ENCODE assay signal across 8 mouse cellular contexts in genomic region chr2:51140486-51140885, GRCm38 (mm10). TPM values are rescaled to one million over a fixed set of nuclear protein-coding genes. Genes with fewer than 3 reads are reported as not detected.
DNase-seq lines count a peak whose midpoint lies in the region; ATAC-seq and TF ChIP-seq lines count a peak whose summit lies in the region.

No protein-coding gene starts in this region.

- H3K36me3 ChIP-seq in hindbrain, embryonic 15.5 days: peaks cover 9% of the 10 kb centered on the region; the same call in 1 of the 2 replicates
- 0 out of 2 replicates have a peak, but pooled peaks cover 4% of the 10 kb centered on the region for H3K36me3 ChIP-seq in liver, embryonic 15.5 days (replicated peaks)

- no peak for TF ChIP-seq CTCF in layer of hippocampus, adult 2 months (conservative IDR thresholded peaks at IDR 0.05)

- H3K9ac ChIP-seq in hindbrain, embryonic 15.5 days: 0 out of 2 replicates have a peak overlapping the region, but pooled peaks have one; percentile 18
- H3K9ac ChIP-seq in liver, embryonic 15.5 days: no peak overlapping the region

- whole genome bisulfite sequencing in hindbrain, embryonic 15.5 days: 6% methylated on average over 8 of the region's 8 CpGs
- WGBS in liver, embryonic 15.5 days (ENCODE audit: insufficient replicate concordance): 26% methylated on average over 8 of the region's 8 CpGs

- H3K9me3 ChIP-seq in hindbrain, embryonic 15.5 days: no peaks in the 10 kb centered on the region
- no peaks in the 10 kb centered on the region for H3K9me3 ChIP-seq in liver, embryonic 15.5 days (replicated peaks)

- no peak for DNase-seq in layer of hippocampus, adult 2 months (ENCODE audit: low spot score in 2 of 2)
- DNase-seq in layer of hippocampus, adult 18-20 months (ENCODE audit: low spot score in 2 of 2): no peak
- peak; percentile 70 for DNase-seq in retina, embryonic 14.5 days (ENCODE audit: low spot score)
- DNase-seq in urinary bladder, adult 2 months (ENCODE audit: low spot score): no peak
- DNase-seq in urinary bladder, postnatal 36 days (ENCODE audit: low spot score in 2 of 2): no peak
- no peak for DNase-seq in left cerebral cortex, postnatal 36 days (ENCODE audit: low spot score in 2 of 2)

- no peak overlapping the region for H3K4me3 ChIP-seq in layer of hippocampus, adult 2 months
- peak overlapping the region; percentile 17 for H3K4me3 ChIP-seq in hindbrain, embryonic 15.5 days
- no peak overlapping the region for H3K4me3 ChIP-seq in liver, embryonic 15.5 days (replicated peaks)

- peaks cover 66% of the 10 kb centered on the region for H3K4me1 ChIP-seq in hindbrain, embryonic 15.5 days (replicated peaks)
- H3K4me1 ChIP-seq in liver, embryonic 15.5 days (replicated peaks): peaks cover 4% of the 10 kb centered on the region; the same call in 1 of the 2 replicates

- ATAC-seq in hindbrain, embryonic 15.5 days (ENCODE audit: low FRiP score, low read depth): peak; percentile 46; the same call in 1 of the 2 replicates
- no peak for ATAC-seq in liver, embryonic 15.5 days (ENCODE audit: insufficient read depth)

- peak overlapping the region; percentile 58 for H3K4me2 ChIP-seq in hindbrain, embryonic 15.5 days
- peak overlapping the region; percentile 38 for H3K4me2 ChIP-seq in liver, embryonic 15.5 days

- 0 out of 2 replicates have a peak overlapping the region, but pooled peaks have one; percentile 5 for H3K27ac ChIP-seq in layer of hippocampus, adult 2 months
- peak overlapping the region; percentile 47 for H3K27ac ChIP-seq in hindbrain, embryonic 15.5 days (replicated peaks)
- peak overlapping the region; percentile 31 for H3K27ac ChIP-seq in liver, embryonic 15.5 days (replicated peaks)

- intact Hi-C loops in left cerebral cortex, postnatal 36 days (cut with DNase I): loop anchor here (10.0 kb wide), 1 partner anchor 774 kb away; no protein-coding TSS in a partner anchor

- no peaks in the 10 kb centered on the region for H3K27me3 ChIP-seq in hindbrain, embryonic 15.5 days
- H3K27me3 ChIP-seq in liver, embryonic 15.5 days: no peaks in the 10 kb centered on the region

RNA-seq across cellular contexts. Expression of gene Rnd3, which starts 8.4 kb away (rescaled TPM):
- 10 to 100 TPM; 13.2 to 14.1 TPM for total RNA-seq in layer of hippocampus, adult 2 months (2021)
- total RNA-seq in layer of hippocampus, adult 18-20 months (2021): 10 to 100 TPM; 11.7 to 12.0 TPM
- 120 and 137 TPM in 2 replicates for polyA plus RNA-seq in hindbrain, embryonic 15.5 days (2015; fragmentation: Nextera tagmentation; extraction: Ambion mirVana)
- polyA plus RNA-seq in liver, embryonic 15.5 days (2015; fragmentation: Nextera tagmentation; extraction: Ambion mirVana): 11.7 and 12.9 TPM in 2 replicates
- 32.0 and 41.7 TPM in 2 replicates for polyA plus RNA-seq in urinary bladder, adult 2 months (2012; rRNA removed)
- 10 to 100 TPM; 16.3 to 16.5 TPM for total RNA-seq in left cerebral cortex, postnatal 36 days (2021)
